Mouse (Mus musculus): ENCODE measurements around the gene Nr4a3.

Nr4a3 gene

DNA sequence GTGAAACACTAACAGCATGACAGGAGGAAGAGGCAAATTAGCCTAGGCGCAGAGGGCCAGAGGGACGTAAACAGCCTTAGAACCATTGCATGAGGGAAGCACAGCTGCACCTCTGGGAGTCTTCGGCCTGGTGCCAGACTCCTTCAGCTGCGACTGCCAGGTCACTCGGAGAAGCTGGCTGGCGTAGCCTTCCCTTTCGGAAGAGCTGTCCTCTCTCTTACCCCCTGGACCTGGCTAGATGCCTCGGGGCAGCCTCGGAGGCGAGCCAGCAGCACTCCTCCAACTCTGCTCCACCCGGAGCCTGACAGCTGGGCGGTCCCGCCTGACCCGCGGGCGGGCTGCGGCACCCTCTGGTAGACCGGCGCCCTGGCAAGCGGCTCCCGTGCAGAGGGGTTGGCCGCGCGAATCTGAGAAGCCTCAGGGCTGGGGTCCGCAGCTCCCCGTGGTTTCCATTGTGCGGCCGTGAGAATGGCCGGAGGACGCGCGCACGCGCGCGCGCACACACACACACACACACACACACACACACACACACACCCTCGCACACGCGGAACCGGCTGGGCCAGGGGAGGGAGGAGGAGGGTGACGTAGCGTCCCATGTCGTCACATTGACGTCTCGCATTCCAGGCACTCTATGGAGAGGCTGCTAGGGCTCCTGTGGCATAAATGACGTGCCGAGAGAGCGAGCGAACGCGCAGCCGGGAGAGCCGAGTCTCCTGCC is at the start of gene Nr4a3:
Gene Nr4a3, plus strand, starts transcription at position 663 of the 721 bp plus-strand sequence.
- no peak for DNase-seq (ENCODE audit: extremely low spot score, low read depth, low spot score)

DNA sequence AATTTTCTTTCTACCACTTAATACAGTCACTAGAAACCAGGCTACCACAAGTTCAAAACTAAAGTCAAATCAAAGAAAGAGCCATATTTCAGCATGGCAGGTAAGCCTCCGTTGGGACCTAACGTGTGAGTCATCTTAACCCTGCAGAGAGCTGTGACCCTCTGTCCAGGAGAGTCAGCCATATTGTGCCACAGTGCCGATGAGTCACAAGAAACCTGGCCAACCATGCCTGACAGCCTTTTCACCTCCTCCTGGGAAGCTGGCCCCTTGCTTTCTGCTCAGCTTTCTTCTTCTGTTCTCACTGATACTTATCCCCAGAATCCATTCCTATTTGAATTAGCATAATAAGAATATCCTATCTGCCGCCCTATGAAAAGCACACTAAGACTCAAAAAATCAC is 42.0 kb upstream of the Nr4a3 start:
- no peak for DNase-seq (ENCODE audit: extremely low spot score, low read depth, low spot score)

DNA sequence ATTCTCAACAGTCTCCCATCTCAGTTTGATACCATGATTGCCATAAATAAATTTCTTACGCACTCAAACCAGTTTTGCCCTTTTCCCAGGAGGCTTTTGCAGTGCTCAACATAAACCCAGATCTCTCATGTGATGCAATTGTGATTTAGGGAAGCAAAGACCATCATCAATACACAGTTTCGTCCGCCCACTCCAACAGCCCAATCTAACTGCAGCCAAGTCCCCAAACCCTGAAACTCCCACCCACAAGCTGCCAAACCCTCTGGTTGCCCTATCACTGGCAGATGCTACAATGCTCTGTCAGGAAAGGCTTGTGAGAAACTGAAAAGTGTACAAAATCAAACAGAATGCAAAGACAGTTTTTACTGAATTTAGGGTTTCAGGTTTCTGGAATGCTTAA is 41.5 kb upstream of the Nr4a3 start:
- no peak for DNase-seq (ENCODE audit: extremely low spot score, low read depth, low spot score)

DNA sequence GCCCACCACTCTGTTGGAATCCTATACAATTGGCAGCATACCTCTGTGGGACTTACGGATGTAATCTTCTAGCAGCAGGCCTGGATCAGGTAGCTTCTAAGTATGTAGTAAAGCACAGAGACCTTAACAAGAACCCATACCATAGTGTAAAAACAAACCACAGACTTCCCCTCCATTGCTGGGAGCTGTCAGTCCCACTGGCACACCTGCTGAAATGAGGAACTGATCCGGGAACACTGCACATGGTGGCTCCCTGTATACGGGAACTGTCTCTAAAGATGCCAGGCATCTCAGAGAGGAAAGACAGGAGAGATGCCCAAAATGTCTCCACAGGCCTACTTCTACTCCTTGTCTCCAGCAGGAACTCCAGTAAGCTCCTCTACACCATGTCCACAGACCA is 38.6 kb upstream of the Nr4a3 start:
- DNase-seq (ENCODE audit: extremely low spot score, low read depth, low spot score) = no peak

DNA sequence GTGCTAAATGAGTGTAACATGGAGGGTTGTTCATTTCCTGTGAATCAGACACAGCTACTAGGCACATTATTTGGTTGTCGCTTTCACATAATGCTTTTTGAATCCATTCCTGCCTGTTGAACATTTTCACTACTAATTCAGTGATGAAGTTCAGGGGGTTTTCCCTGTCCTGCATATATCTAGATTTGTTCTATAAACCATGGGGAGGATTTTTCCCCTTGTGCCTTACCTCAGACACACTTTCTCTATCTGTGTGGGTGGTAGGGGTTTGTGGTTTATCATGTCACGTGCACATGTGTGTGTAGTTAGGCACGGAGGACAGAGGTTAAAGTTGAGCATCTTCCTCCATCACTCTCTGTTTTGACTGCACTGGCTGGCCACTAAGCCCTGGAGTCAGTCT is 32.7 kb upstream of the Nr4a3 start:
- no peak for DNase-seq (ENCODE audit: extremely low spot score, low read depth, low spot score)

DNA sequence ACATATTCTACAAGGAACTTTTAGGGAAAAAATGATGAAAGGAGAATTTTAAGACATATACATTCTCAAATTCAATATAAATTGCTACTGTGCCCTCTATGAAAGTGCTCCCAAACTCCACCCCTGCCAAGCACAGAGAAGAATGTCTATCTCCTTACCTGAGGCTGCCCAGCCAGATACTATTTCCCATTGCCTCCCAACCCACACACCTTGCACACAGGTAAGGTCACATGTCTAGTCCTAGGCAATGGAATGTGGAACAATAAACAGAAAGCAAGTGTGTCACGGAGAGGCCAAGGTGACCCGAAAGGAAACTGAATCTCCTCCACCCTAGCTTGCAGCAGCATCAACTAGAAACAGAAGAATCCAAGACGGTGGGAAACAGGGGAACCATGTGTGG is 22.0 kb upstream of the Nr4a3 start:
- DNase-seq (ENCODE audit: extremely low spot score, low read depth, low spot score) = no peak

DNA sequence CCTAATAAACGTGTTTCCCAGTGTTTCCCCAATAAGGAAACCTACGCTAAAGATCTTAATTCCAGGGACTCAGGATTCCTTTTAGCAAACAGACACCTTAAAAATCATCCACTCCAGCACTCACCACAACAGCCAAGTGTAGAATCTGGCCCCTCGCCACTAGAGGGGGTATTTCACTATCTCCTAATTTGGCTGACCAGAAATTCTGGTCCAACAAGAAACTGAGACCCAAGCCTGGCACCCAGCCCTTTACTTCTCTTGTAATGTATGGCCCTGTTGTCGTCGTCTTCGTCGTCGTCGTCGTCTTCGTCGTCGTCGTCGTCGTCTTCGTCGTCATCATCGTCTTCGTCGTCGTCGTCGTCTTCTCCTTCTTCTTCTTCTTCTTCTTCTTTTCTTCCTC is 15.3 kb upstream of the Nr4a3 start:
- no peak for DNase-seq (ENCODE audit: extremely low spot score, low read depth, low spot score)

DNA sequence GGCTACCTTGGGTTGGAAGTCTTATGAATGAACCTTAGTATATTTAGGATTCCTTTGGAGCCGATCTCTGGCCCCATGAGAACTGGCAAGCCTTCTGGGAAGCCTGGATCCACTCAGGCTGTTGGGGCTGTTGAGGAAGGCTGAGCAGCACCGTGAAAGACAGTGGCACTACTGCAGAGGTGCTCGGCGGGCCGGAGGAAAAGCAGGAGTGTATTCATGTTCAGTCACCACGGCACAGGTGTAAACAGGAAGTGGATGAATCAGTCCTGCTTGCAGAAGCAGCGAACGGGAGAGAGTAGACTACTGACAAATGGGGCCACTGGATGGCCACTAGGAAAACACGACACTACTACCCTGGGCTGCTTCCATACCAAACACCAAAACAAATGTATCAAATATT is 10.7 kb upstream of the Nr4a3 start:
- no peak for DNase-seq (ENCODE audit: extremely low spot score, low read depth, low spot score)

DNA sequence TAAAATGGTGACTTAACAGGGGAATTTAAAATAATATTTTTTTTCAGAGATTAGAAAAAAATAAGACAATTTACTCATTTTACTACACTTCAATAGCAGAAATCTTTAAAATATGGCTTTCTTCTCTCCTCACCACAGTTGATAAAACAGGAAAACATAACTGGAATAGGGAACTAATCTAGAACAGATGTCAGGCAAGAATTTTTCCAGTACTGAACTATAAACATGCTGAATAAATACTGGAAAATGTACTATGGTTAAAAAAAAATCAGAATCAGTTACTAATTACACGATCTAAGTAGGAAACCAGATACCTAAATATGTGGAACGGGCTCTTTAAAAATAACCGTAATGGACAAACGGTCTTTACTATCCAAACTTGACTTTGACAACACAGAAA is 7.3 kb upstream of the Nr4a3 start:
- no peak for DNase-seq (ENCODE audit: extremely low spot score, low read depth, low spot score)

DNA sequence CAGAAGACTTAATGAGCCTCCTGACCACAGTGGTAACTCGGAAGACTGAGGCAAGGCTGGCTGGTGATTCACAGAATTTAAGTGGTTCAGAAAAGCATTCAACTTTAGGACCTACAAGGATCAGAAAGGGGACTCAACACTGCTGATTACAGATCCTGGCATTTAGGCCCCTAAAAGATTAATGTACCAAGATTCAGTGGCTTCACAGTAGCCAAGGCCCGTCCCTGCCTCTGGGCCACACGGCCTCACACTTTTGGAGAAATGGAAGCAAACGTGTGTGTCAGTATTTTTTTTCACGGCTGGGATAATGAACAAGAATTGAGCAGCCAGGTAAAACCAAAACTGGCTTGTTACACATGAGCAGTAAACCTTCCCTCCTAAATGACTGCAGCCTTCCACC is 6.1 kb upstream of the Nr4a3 start:
- no peak for DNase-seq (ENCODE audit: extremely low spot score, low read depth, low spot score)

DNA sequence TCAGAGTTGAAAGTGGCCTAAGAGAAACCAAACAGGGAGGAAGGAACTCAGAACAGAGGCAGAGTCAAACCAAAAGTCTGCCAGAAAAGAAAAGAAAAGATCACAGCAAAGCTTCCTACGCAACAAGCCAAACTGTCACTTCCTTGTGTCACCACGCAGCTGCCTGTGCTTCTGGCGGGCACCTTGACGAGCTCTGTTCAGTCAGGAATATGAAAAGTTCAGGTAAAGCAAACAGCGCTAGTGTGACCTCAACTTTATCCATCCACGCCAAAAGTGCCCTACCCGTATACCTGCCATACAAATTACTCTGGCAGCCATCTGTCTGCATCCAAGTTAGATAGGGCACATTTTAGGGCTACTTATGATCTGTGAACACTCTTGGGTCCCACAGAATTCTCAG is 5.2 kb upstream of the Nr4a3 start:
- no peak for DNase-seq (ENCODE audit: extremely low spot score, low read depth, low spot score)

DNA sequence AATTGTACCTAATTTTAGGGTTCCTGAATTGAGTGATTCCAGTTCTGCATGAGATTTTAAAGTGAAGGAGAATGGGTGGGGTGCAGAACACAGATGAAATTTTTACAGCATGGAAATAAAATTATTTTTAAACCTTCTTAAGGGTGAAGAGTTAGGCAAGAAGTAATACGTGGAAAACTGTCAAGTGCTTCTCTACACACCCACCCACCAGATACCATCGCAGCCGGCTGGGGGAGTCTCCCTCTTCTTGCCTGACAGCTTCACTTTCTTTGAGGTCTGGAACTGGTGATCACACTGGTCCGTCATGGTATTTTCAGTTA is 2.5 kb upstream of the Nr4a3 start:
- no peak for DNase-seq (ENCODE audit: extremely low spot score, low read depth, low spot score)

DNA sequence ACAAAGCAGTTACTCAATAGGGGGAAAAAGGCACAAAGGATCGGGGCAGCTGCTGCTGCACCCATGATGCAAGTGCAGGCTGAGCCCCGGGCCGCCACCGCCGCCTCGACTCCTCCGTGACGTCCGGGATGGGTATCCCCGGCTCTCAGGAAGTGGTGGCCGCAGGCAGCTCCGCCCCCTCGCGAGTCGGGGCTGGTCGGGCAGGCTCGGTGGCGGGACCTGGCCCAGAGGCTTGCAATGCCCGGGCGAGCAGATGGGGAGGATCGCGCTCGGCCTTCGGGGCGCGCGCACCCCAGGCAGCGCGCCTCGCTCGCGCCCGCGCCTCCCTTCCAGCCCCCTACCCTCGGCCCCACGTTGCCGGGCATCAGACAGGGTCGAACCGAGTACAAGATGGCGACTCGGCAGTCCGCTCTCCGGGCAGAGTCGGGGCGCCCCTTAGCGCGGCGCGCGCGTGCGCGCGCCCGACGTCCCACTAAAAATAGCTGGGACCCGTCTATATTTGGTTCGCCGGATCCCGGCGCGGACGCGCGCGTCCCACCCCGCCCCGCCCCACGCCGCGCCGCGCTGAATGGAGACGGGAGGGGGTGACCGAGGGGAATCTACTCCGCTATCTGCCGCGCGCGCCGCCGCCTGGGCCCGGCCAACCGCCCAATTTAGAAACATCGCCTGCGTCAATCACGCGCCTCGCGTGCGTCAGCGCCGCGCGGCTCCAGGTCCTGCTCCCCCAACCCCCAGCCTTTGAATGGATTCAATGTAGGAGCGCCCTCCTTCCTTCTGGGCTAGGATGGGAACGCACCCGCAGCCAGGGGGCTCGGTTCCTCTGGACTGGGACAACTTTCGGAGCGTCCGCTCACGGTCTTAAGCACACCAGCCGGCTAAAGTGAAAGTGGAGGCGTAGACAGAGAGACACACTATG is 1.9 kb upstream of the Nr4a3 start:
- DNase-seq (ENCODE audit: extremely low spot score, low read depth, low spot score) = no peak

DNA sequence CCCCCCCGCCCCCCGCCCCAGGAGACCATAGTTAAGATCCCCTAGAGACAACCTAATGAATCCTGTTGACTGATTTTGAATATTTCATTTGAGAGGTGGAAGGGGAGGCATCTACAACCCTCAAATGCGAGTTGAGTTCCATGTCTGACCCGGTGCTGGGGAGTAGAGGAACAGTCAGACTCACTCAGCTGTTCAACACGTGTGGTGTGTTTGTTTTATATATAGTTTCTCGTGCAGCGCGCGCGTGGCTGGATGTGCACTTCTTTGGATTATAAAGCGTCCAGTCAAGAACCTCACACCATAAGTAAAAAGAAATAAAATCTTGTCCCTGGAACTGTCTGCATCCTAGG is 837 bp upstream of the Nr4a3 start:
- DNase-seq (ENCODE audit: extremely low spot score, low read depth, low spot score) = no peak

DNA sequence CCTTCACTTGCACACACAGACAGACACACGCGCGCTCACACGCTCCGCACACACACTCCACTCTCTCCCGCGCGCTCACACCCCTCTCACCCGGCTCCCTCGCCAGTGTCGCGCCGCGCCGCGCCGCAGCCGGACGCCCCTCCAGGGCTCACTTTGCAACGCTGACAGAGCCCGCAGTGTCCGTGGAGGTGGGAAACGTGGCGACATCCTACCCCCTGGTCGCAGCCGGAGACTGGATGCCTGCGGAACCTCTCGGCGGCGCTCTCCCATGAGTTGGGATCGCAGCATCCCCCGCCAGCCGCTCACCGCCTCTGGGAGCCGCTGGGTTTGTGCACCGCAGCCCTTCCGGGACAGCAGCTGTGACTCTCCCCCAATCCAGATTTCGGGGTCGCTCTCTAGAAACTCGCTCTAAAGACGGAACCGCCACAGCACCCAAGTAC is 348 bp downstream of the Nr4a3 start:
- no peak for DNase-seq (ENCODE audit: extremely low spot score, low read depth, low spot score)

DNA sequence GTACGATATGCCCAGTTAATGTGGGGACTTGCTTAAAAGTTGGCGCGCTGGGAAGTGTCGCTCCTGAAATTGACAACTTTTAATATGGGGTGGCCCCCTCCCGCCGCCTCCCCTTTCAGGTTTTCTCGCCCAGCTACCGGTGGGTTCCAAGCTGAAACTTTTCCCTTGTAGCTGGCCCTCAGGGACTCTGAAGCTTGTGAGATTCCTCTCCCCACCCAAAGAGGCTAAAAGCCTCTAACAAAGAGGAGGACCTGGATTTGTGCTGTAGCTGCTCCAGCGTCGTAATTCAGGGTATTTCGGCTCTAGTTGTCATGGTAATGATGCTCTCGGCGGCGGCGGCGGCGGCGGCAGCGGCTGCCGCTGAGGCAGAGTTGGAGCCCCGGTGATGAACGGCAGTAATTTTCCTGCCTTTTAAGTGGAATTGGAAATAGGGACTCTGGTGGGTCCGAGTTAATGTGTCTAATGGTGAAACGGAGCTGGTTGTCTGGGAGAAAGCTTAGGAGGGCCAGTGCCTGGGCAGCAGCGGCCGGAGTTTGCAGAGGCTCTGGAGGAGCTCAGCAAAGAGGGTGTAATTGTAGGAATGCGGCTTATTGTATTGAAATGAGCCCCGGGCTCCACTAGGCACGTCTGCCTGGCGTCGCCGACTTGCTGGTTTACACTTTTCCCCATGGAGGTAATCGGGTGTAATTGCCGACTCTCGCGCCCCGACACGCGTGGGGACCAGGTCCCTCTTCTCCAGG is 938 bp downstream of the Nr4a3 start:
- no peak for DNase-seq (ENCODE audit: extremely low spot score, low read depth, low spot score)

DNA sequence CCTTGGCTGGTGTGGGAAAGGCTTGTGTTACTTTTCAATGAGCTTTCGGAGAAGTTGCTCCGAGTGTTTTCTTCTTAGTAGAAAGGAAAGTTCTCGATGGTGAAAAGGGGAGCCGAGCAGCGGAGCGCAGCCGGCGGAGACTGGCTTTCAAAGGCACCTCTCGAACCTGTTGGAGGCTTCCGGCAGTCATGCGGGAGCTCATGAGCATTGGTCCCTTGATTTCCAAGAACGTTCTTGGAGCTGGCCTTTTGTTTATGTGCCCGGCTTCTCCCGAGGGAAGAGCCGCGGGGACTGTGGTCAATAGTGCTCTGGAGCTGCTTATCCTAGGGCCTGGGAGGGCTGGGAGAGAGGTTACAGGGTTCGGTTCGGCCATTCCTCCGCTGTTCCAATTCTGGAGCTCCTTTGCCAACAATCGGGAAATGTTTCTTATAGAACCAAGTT is 1.5 kb downstream of the Nr4a3 start:
- DNase-seq (ENCODE audit: extremely low spot score, low read depth, low spot score) = no peak

DNA sequence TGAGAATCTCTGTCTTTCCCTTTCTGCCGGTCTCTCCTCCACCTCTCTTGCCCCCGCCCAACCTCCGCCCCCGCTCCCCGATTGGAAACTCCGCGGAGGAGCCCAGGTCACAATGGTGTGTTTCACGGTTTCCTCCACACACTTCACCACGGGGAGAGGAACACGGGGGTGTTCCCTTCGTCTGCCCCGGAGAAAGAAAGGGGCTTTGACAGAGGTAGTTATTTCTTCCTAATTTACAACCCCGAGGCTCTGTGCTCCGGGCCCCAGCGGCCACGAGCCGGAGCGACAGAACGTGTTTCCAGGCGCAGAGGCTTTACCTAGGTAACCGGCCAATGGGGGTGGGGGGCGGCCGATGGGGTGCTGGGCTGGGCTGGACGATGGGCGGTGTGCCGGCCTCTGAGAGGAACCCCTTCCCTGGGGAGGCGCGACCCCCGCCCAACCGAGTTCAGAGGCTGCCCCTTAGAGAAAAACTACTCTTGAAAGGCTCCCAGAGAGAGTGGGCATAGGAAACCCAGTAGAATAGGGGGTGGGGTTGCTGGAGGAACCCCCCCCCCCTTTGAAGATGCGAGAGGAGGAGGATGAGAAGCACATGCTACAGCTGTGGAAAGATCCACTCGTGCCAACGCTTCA is 2.3 kb downstream of the Nr4a3 start:
- DNase-seq (ENCODE audit: extremely low spot score, low read depth, low spot score) = no peak

DNA sequence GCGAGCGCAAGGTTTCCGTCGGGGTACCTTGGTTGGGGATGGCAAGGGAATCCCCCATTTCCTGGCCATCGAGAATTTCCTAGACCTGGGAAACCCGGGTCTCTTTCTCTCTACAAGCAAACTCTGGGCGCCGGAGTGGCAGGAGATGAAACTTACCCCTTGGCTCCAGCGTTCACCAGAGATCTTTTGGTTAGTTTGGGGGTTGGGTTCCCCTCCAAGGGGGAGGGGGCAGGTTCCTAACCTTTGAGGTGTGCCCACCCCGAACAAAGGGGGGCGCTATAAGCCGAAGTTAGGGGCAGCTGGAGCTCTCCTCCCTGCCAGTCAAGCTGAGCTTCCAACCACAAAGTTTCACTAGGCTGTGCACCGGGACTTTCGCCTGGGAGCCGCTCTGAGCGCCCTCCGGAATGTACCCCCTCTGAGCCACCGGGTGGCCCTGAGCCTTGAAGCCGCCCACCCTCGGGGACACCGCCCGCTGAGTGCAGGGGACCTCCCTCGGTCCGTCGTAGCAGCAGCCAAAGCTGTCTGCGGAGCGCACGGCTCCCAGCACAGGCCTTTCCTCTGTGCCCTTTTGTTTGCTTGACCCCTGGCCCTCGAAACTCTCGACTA is 2.9 kb downstream of the Nr4a3 start:
- no peak for DNase-seq (ENCODE audit: extremely low spot score, low read depth, low spot score)

DNA sequence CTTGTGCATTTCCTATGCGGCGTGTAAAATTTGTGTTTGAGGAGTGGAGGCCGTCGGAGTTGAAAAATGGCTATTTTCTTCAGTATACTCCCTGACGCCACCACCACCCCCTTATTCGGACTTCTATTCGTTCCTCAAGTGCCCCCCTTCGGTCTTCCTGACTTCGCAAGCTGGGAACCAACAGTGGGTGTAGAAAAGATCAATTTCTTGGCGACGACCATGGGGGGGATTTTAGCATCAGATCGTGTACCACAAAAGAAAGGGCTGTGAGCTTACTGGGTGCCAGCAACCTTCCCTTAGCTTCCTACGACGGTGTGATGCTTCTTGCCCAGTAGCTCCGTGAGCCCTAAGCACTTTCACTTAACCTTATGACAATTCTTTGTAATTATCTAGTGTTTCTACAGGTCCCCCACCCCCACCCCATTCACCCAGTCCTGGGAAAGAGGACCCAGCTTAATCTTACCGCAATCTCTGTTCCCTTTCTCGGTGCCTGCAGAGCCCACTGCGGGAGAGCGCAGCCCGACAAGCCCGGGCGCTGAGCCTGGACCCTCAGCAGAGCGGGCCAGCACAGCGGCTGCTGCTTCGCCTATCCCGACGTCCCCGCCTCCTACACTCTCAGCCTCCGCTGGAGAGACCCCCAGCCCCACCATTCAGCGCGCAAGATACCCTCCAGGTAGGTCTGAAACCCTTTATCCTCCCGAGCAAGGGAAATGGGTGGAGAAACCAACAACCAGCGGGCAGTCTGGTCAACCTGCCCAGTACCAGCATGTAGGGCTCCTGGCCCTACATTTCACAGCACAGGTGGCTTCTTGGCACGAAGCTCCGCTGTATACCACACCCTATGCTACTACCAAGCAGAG is 3.7 kb downstream of the Nr4a3 start:
- no peak for DNase-seq (ENCODE audit: extremely low spot score, low read depth, low spot score)

Measured in hindlimb bud, embryonic 11.5 days (tissue).